Mouse (Mus musculus) liver (tissue): ENCODE data around the gene Taldo1.

Experiments used
- DNase-seq: peaks from one replicate; pipeline ENCODE4 v3.0.0-alpha.2; 2020; ENCODE audit warnings: mixed read lengths

The Taldo1 gene

GRCm38 (mm10) chr7:141391625-141392551, at the start of gene Taldo1:
Taldo1 (plus strand) TSS chr7:141392199.
- DNase-seq: peak; percentile 99

GRCm38 (mm10) chr7:141343230-141343629, 48.8 kb upstream of the Taldo1 start:
- DNase-seq: no peak

GRCm38 (mm10) chr7:141343696-141344095, 48.3 kb upstream of the Taldo1 start:
- DNase-seq: no peak

GRCm38 (mm10) chr7:141344787-141345186, 47.2 kb upstream of the Taldo1 start:
- no peak for DNase-seq

GRCm38 (mm10) chr7:141351061-141351460, 40.9 kb upstream of the Taldo1 start:
- no peak for DNase-seq

GRCm38 (mm10) chr7:141355051-141355450, 36.9 kb upstream of the Taldo1 start:
- DNase-seq: no peak

GRCm38 (mm10) chr7:141355626-141356326, 36.2 kb upstream of the Taldo1 start:
- DNase-seq: no peak

- no peak for DNase-seq
Measured at GRCm38 (mm10) chr7:141356971-141357370, 35.0 kb upstream of the Taldo1 start.

- DNase-seq: peak; percentile 29
Measured at GRCm38 (mm10) chr7:141361510-141361909, 30.5 kb upstream of the Taldo1 start.

- peak; percentile 83 for DNase-seq
Measured at GRCm38 (mm10) chr7:141363106-141363751, 28.8 kb upstream of the Taldo1 start.

GRCm38 (mm10) chr7:141363752-141364125, 28.3 kb upstream of the Taldo1 start:
- DNase-seq: peak; percentile 56

- peak; percentile 74 for DNase-seq
Measured at GRCm38 (mm10) chr7:141364349-141365048, 27.5 kb upstream of the Taldo1 start.

GRCm38 (mm10) chr7:141365049-141365445, 27.0 kb upstream of the Taldo1 start:
- no peak for DNase-seq

- no peak for DNase-seq
Measured at GRCm38 (mm10) chr7:141367358-141367757, 24.6 kb upstream of the Taldo1 start.

GRCm38 (mm10) chr7:141369918-141370317, 22.1 kb upstream of the Taldo1 start:
- DNase-seq: no peak

GRCm38 (mm10) chr7:141371942-141372595, 19.9 kb upstream of the Taldo1 start:
- no peak for DNase-seq

- no peak for DNase-seq
Measured at GRCm38 (mm10) chr7:141373611-141374010, 18.4 kb upstream of the Taldo1 start.

GRCm38 (mm10) chr7:141374399-141374798, 17.6 kb upstream of the Taldo1 start:
- DNase-seq: no peak

- DNase-seq: peak; percentile 43
Measured at GRCm38 (mm10) chr7:141379584-141379983, 12.4 kb upstream of the Taldo1 start.

- DNase-seq: no peak
Measured at GRCm38 (mm10) chr7:141381068-141381835, 10.7 kb upstream of the Taldo1 start.

GRCm38 (mm10) chr7:141387807-141388486, 4.1 kb upstream of the Taldo1 start:
- DNase-seq: peak; percentile 68
